Mouse (Mus musculus): ENCODE results near the gene Gdf1.

Gdf1 gene

GRCm38 (mm10) chr8:70330741-70331364, 1.2 kb downstream of the Gdf1 start:
- no peak for DNase-seq (ENCODE audit: low spot score)

GRCm38 (mm10) chr8:70331526-70331925, 1.9 kb downstream of the Gdf1 start:
- DNase-seq (ENCODE audit: low spot score), result no peak

- DNase-seq (ENCODE audit: low spot score), result no peak
Observed at GRCm38 (mm10) chr8:70332070-70332877, 2.7 kb downstream of the Gdf1 start.

- DNase-seq (ENCODE audit: low spot score), result no peak
Observed at GRCm38 (mm10) chr8:70332878-70333202, 3.2 kb downstream of the Gdf1 start.

GRCm38 (mm10) chr8:70338931-70339330, 9.3 kb downstream of the Gdf1 start:
- DNase-seq (ENCODE audit: low spot score), result no peak

GRCm38 (mm10) chr8:70340659-70341058, 11.0 kb downstream of the Gdf1 start:
- no peak for DNase-seq (ENCODE audit: low spot score)

GRCm38 (mm10) chr8:70342007-70342406, 12.4 kb downstream of the Gdf1 start:
- no peak for DNase-seq (ENCODE audit: low spot score)

- no peak for DNase-seq (ENCODE audit: low spot score)
Observed at GRCm38 (mm10) chr8:70343076-70343475, 13.5 kb downstream of the Gdf1 start.

- peak; percentile 69 for DNase-seq (ENCODE audit: low spot score)
Observed at GRCm38 (mm10) chr8:70343696-70344095, 14.1 kb downstream of the Gdf1 start.

GRCm38 (mm10) chr8:70344279-70344678, 14.7 kb downstream of the Gdf1 start:
- no peak for DNase-seq (ENCODE audit: low spot score)

- no peak for DNase-seq (ENCODE audit: low spot score)
Observed at GRCm38 (mm10) chr8:70347443-70347842, 17.8 kb downstream of the Gdf1 start.

GRCm38 (mm10) chr8:70347860-70348420, 18.3 kb downstream of the Gdf1 start:
- DNase-seq (ENCODE audit: low spot score), result no peak

- DNase-seq (ENCODE audit: low spot score), result no peak
Observed at GRCm38 (mm10) chr8:70351035-70351999, 21.7 kb downstream of the Gdf1 start.

- DNase-seq (ENCODE audit: low spot score), result no peak
Observed at GRCm38 (mm10) chr8:70352000-70352384, 22.4 kb downstream of the Gdf1 start.

GRCm38 (mm10) chr8:70352657-70353151, 23.1 kb downstream of the Gdf1 start:
- DNase-seq (ENCODE audit: low spot score), result peak; percentile 62

- DNase-seq (ENCODE audit: low spot score), result peak; percentile 100
Observed at GRCm38 (mm10) chr8:70353194-70353817, 23.7 kb downstream of the Gdf1 start, which contains the start of gene Upf1. Gene Upf1 (minus strand): TSS chr8:70353278.

- DNase-seq (ENCODE audit: low spot score), result peak; percentile 42
Observed at GRCm38 (mm10) chr8:70354004-70354403, 24.4 kb downstream of the Gdf1 start.

- DNase-seq (ENCODE audit: low spot score), result no peak
Observed at GRCm38 (mm10) chr8:70356111-70356510, 26.5 kb downstream of the Gdf1 start.

- DNase-seq (ENCODE audit: low spot score), result peak; percentile 89
Observed at GRCm38 (mm10) chr8:70359411-70359810, 29.8 kb downstream of the Gdf1 start.

GRCm38 (mm10) chr8:70360769-70361168, 31.2 kb downstream of the Gdf1 start:
- DNase-seq (ENCODE audit: low spot score), result peak; percentile 44

GRCm38 (mm10) chr8:70361484-70362032, 31.9 kb downstream of the Gdf1 start:
- no peak for DNase-seq (ENCODE audit: low spot score)
